Mouse (Mus musculus) kidney, adult 9 months (tissue): Measurements from ENCODE around the gene Cic.

Source experiments
- DNase-seq: peaks from one replicate; pipeline ENCODE4 v3.0.0; 2022

Gene Cic

GRCm38 (mm10) chr7:25244562-25245369 lies 22.7 kb upstream of the Cic start:
- no peak for DNase-seq

DNA sequence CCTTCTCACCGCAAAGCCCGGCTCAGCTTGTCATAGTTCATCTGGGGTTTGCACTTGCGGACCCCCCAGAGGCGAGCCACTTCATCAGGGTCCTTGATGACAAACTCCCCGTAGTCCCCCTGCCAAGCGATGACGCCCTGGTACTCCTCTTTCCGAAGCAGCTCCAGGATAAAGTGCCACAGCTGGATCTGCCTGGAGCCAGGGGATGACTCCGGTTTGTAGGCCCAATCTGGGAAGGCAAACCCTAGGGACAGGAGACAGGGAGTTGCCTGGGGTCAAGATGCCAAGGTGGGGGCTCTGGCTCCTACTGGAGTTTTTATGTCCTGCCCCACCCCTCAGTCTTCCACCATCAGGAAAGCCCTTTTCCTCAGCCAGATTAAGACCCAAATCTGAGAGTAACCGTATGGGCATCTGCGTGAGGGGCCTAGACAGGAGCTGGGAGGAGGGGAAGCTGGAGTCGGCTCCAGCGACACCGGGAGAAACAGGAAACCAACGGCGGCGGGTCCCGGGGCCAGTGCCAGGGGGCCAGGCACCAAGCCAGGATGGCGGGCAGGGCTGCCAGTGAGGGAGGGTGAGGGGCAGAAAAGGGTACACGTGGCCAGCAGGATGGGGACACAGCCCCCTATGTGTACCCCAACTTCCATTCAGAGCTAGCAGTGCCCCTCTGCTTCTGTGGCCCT lies 21.3 kb upstream of the Cic start:
- no peak for DNase-seq

- no peak for DNase-seq
Observed at GRCm38 (mm10) chr7:25246759-25247137, 20.8 kb upstream of the Cic start.

DNA sequence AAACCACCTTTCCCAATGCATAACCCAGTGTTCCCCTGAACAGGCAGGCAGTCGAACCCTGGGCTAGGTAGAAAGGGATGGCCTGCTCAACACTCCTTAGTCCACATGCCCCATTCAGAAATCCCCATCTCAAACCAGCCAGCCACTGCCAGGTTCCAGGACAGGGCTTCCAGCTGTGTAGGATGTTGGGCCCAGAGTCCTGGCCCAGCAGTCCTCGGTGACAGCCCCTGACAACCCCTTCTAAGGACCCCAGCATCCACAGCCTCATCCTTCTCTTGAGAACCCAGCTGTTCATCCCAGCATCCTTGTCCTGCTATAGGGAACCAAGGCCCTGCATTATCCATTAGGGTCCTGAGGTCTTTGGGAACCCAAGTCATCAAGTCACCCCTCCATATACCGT lies 20.0 kb upstream of the Cic start:
- no peak for DNase-seq

DNA sequence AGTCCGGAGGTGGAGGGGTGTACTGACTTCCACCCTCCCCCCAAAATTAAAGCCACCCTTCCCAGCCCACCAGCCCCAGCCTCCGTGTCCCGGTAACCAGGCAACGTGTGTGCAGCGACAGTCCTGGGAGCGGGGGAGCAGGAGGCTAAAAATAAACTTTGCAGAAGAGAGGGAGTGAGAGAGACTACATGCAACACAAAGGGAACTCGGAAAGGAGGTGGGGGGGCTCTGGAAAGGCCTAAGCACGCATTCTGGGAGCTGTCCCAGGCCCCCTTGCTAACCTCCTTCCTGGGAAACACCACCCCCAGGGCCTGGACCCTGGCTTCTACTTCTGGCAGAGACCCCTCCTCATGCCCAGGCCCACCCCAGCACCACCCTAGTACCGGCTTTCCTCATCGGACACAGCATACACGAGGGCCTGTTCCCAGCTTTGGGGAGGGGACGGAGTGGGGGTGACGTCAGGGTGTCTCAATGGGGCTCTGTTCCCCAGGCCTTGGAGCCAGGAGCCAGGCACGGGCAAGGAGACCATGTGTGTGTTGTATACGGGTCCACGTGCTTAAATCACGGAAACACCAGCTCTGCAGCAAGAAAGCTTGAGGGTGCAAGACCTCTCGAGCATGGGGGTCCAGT lies 19.4 kb upstream of the Cic start:
- DNase-seq, result peak; percentile 48

DNA sequence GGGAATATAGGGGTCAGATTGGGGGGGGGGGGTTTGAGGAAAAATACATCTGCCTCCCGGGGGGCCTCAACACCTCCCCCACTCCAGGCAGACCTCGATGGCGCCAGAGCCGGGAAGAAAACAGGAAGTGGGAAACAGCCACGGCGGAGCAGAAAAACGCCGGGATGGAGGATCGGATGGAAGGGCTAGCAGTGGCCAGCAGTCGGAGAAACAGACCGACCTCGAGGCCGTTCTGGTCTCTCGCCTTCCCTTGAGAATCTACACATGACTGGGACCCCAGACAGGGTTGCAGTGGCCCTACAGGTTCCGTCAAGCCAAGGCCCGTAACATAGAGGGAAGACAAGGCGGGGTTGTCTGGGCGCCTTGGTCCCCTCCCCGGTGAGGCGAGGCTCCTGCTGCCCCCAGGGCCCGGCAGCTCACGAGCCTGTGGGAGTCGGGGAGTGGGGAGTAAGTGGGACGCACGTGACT lies 18.6 kb upstream of the Cic start:
- DNase-seq, result peak; percentile 58

GRCm38 (mm10) chr7:25249314-25250140 lies 18.0 kb upstream of the Cic start:
- peak; percentile 85 for DNase-seq

DNA sequence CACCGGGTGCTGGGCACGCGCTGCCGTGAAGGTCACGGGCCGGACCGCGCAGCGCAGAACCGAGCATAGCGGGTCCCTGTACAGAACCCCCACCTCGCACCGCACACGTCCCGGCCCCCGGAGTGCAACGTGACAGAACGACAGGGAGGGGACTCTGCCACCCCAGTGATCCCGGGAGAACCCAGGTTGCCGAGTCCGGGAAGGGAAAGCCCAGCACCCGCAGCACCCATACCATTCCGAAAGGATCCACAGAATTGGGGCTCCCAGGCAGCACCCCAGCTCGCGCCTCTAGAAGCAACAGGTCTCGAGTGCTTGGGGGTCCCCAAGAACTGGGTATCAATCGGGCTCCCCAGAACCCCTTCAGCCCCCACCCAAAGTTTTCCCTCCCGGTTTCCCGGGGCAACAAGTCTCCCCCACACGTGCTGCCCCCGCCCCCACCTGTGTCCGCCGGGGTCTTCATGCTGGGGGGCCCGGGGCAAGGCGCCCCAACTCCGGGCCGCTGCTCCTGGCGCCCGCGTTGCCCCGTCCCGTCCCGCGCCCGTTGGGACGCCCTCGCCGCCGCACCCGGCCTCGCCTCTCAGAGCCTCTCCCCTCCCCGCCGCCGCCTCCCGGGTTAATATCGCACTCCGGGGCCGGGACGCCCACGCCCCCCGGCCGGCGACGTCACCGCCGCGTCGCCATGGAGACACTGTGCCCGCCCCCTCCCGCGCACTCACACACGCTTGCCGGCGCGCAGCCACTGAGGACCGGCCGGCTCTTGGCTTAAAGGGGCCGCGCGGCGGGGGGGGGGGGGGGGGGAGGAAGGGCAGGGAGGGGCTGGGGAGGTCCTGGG lies 17.1 kb upstream of the Cic start, which contains the start of gene Erf:
Gene Erf (minus strand): TSS at position 621 of the 832 bp plus-strand sequence.
- DNase-seq, result peak; percentile 96

DNA sequence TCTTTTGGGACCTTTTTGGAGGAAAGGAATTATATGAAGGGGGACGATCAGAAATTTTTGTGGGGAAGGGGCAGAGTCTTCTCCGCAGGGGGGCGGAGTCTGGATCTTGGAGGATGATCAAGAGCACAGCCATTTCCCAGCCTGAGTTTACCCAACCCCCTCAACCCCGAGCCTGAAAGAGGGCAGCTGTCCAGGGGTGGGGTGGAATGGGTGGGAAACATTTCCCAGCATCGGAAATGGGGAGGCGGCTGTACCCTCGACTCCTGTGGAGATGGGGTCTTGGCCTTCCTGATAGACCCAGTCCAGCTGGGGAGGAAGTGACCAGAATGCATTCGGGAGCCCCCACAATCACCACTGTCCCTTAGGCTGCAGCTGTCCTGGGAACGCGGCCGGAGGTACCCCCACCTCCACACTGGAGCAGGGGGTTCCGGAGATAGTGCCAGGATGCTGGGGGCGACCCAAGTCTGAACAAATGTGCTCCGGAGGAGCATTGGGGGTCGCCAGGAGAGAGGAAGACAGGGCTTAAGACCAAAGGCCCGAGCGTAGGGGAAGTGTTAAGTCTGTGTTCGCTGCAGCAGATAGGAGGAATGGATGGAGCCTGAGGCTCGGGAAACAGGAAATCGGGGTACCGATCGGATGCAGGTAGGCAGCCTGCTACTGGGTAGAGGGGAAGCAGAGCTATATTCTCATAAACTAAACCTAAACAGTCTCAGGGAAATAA lies 16.3 kb upstream of the Cic start:
- peak; percentile 61 for DNase-seq

DNA sequence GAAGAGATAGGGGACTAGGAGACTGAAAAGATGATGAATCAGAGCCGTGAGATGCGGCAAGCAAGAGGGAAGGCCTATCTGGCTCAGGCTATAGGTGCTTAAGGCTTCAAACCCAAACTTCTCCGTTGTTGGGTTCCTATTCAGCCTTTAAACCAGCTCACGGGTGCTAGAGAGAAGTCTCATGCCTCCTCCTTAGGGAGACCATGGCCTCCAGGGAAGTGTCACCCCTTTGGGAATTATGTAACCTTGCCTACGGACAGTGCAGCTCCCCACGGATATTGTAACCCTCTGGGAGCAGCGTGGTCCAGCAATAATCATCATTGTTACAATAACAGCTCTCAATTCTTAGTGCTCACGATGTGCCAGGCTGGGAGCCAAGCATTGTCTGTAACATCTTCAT lies 15.7 kb upstream of the Cic start:
- no peak for DNase-seq

DNA sequence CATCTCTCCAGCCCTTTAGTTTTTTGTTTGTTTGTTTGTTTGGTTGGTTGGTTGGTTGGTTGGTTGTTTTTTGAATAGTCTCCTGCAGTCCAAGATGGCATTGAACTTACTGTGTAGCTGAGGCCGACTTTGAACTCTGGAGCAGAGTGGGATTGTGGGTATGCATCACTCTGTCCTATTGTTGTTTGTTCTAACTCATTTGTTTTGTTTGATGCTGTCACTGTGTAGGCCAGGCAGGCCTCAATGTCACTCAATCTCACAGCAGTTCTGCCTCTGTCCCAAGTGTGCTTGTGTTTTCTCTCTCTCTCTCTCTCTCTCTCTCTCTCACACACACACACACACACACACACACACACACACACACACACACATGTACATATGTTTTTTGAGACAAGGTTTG lies 5.6 kb upstream of the Cic start:
- DNase-seq, result no peak

GRCm38 (mm10) chr7:25263968-25264870 lies 3.3 kb upstream of the Cic start:
- no peak for DNase-seq

GRCm38 (mm10) chr7:25265743-25266142 lies 1.8 kb upstream of the Cic start:
- DNase-seq, result peak; percentile 13

- peak; percentile 16 for DNase-seq
Observed at GRCm38 (mm10) chr7:25266180-25266962, 1.1 kb upstream of the Cic start.

DNA sequence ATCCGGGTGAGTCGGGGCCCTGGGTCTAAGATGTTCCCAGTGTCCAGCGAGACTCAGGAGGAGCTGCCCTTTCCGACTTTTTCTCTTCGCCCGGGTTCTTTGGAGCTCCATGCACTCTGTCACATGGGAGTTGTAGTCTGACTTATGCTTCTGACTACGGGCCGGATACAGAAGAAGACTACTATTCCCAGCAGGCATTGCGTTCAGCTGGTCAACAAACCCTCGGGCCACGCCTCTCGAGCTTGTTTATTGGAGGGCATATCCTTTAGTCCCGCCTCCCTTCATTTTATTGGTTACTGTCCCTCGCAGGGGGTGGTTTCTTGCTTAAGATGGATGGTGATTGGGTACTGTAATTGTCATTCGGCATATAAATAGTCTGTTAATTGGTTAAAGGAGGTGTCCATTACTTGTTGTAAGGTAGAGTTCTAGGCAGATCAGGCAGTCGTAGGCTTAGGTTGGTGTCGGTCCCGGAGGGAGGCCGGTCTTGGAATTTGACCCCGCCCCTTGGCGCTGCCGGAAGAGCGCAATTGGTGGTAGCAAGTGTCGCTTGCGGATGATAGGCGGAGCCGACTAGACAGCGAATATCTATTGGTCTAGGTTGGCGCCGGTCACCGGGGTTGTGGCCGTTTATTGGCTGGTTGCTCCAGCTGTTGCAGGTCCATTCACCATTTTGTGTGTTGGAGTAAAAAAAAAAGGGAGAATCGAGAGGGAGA lies 403 bp downstream of the Cic start:
- peak; percentile 100 for DNase-seq

DNA sequence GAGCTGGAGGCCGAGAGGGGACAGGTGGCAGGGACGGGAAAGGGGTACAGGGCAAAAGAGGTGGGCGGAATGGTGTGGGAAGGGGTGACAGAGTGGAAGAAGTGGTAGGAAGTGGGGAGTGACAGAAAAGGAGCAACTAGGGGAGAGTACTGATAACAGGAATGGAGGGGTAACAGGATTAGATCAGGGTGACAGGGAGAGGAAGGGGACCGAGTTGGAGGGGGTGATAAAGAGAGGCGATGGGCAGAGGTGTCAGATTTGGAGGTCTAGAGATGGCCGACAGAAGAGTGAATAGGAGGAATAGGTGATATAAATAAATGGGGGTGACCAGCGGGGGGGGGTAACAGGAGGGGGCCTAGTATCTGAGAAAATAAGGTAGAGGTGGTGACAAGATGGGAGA lies 1.1 kb downstream of the Cic start:
- DNase-seq, result no peak

- no peak for DNase-seq
Observed at GRCm38 (mm10) chr7:25269029-25269428, 1.5 kb downstream of the Cic start.

- DNase-seq, result no peak
Observed at GRCm38 (mm10) chr7:25269545-25270271, 2.2 kb downstream of the Cic start.
